18 mouse cellular contexts compared by ENCODE assay signal in genomic region chr10:38880642-38881187, GRCm38 (mm10). TPM values are rescaled to one million over a fixed set of nuclear protein-coding genes. Genes with fewer than 3 reads are reported as not detected.
DNase-seq lines count a peak whose midpoint lies in the region; ATAC-seq lines count a peak whose summit lies in the region.
"Had no signal": no experiment of that assay in that cellular context is flagged by ENCODE, and none has a peak within 500 bp of the region (broad histone marks: within the 10 kb centered on the region; RNA-seq: fewer than 3 reads in every experiment).

No protein-coding gene starts in this region.

- no peak overlapping the region for H3K4me3 ChIP-seq in embryonic facial prominence, embryonic 11.5 days (ENCODE audit: low read depth, low read length)
- H3K4me3 ChIP-seq in embryonic facial prominence, embryonic 10.5 days = no peak overlapping the region
- H3K4me3 ChIP-seq in intestine, embryonic 16.5 days (ENCODE audit: low read length) = no peak overlapping the region
- H3K4me3 ChIP-seq: heart, embryonic 13.5 days; midbrain, embryonic 15.5 days; neural tube, embryonic 13.5 days; stomach, embryonic 15.5 days had no signal

- DNase-seq in embryonic facial prominence, embryonic 11.5 days (ENCODE audit: low spot score) = peak; percentile 14
- no peak for DNase-seq in embryonic facial prominence, embryonic 10.5 days (ENCODE audit: low spot score)
- DNase-seq in kidney, adult 9 months = peak; percentile 19
- DNase-seq in kidney, postnatal 10 days = no peak
- peak; percentile 8 for DNase-seq in 416B (ENCODE audit: low read depth)
- no peak for DNase-seq in yolk sac, embryonic 10.5 days (ENCODE audit: low spot score)
- no peak for DNase-seq in embryo, embryonic 9.5 days (ENCODE audit: extremely low spot score)
- DNase-seq: cerebellum, postnatal 10 days; layer of hippocampus, postnatal 36 days; right cerebral cortex, adult 18-20 months had no signal

- no peak overlapping the region for H3K4me2 ChIP-seq in embryonic facial prominence, embryonic 11.5 days (ENCODE audit: low read depth, low read length)
- H3K4me2 ChIP-seq in intestine, embryonic 16.5 days (ENCODE audit: low read depth, low read length) = no peak overlapping the region
- H3K4me2 ChIP-seq: heart, embryonic 13.5 days; midbrain, embryonic 15.5 days; neural tube, embryonic 13.5 days; stomach, embryonic 15.5 days had no signal

- ATAC-seq in embryonic facial prominence, embryonic 11.5 days (replicated peaks; ENCODE audit: insufficient number of reproducible peaks, low FRiP score, low TSS enrichment, low read depth) = no peak
- ATAC-seq in intestine, embryonic 16.5 days = peak; percentile 63; the same call in 1 of the 2 replicates
- ATAC-seq: midbrain, embryonic 15.5 days had no signal

- no peak overlapping the region for H3K9ac ChIP-seq in embryonic facial prominence, embryonic 11.5 days (replicated peaks; ENCODE audit: low read length)
- no peak overlapping the region for H3K9ac ChIP-seq in intestine, embryonic 16.5 days (ENCODE audit: low read depth, low read length)
- H3K9ac ChIP-seq: heart, embryonic 13.5 days; midbrain, embryonic 15.5 days; neural tube, embryonic 13.5 days; stomach, embryonic 15.5 days had no signal

- 64% methylated on average over 7 of the region's 7 CpGs for WGBS in embryonic facial prominence, embryonic 11.5 days
- WGBS in embryonic facial prominence, embryonic 10.5 days = 74% methylated on average over 7 of the region's 7 CpGs
- WGBS in intestine, embryonic 16.5 days = 54% methylated on average over 7 of the region's 7 CpGs

- no peaks in the 10 kb centered on the region for H3K9me3 ChIP-seq in embryonic facial prominence, embryonic 11.5 days (replicated peaks; ENCODE audit: control insufficient read depth, low read length)
- H3K9me3 ChIP-seq in embryonic facial prominence, embryonic 10.5 days = no peaks in the 10 kb centered on the region
- no peaks in the 10 kb centered on the region for H3K9me3 ChIP-seq in intestine, embryonic 16.5 days (ENCODE audit: control insufficient read depth, low read length)
- H3K9me3 ChIP-seq: G1E; heart, embryonic 13.5 days; midbrain, embryonic 15.5 days; neural tube, embryonic 13.5 days; stomach, embryonic 15.5 days had no signal

- no peaks in the 10 kb centered on the region for H3K4me1 ChIP-seq in embryonic facial prominence, embryonic 11.5 days (ENCODE audit: control insufficient read depth, insufficient read depth, low read length)
- H3K4me1 ChIP-seq in embryonic facial prominence, embryonic 10.5 days = peaks cover 15% of the 10 kb centered on the region
- H3K4me1 ChIP-seq in intestine, embryonic 16.5 days (ENCODE audit: control insufficient read depth, insufficient read depth, low read length) = no peaks in the 10 kb centered on the region
- H3K4me1 ChIP-seq: midbrain, embryonic 15.5 days; neural tube, embryonic 13.5 days; stomach, embryonic 15.5 days had no signal

- no peaks in the 10 kb centered on the region for H3K36me3 ChIP-seq in embryonic facial prominence, embryonic 11.5 days (replicated peaks; ENCODE audit: control insufficient read depth, insufficient read depth, low read depth, low read length)
- H3K36me3 ChIP-seq in embryonic facial prominence, embryonic 10.5 days (replicated peaks) = no peaks in the 10 kb centered on the region
- no peaks in the 10 kb centered on the region for H3K36me3 ChIP-seq in intestine, embryonic 16.5 days (ENCODE audit: control insufficient read depth, insufficient read depth, low read length)
- H3K36me3 ChIP-seq: G1E; heart, embryonic 13.5 days; midbrain, embryonic 15.5 days; neural tube, embryonic 13.5 days; stomach, embryonic 15.5 days had no signal

- no peaks in the 10 kb centered on the region for H3K27me3 ChIP-seq in embryonic facial prominence, embryonic 11.5 days (ENCODE audit: control insufficient read depth, insufficient read depth, low read length)
- H3K27me3 ChIP-seq in embryonic facial prominence, embryonic 10.5 days (replicated peaks; ENCODE audit: low read depth, poor library complexity, severe bottlenecking) = no peaks in the 10 kb centered on the region
- no peaks in the 10 kb centered on the region for H3K27me3 ChIP-seq in intestine, embryonic 16.5 days (replicated peaks; ENCODE audit: control insufficient read depth, insufficient read depth, low read length)
- H3K27me3 ChIP-seq: heart, embryonic 13.5 days; midbrain, embryonic 15.5 days; neural tube, embryonic 13.5 days; stomach, embryonic 15.5 days had no signal

- no peak overlapping the region for H3K27ac ChIP-seq in embryonic facial prominence, embryonic 11.5 days (replicated peaks; ENCODE audit: low read depth, low read length)
- H3K27ac ChIP-seq in embryonic facial prominence, embryonic 10.5 days (replicated peaks) = no peak overlapping the region
- H3K27ac ChIP-seq in intestine, embryonic 16.5 days (ENCODE audit: low read length) = peak overlapping the region; percentile 23; the same call in 1 of the 2 replicates
- H3K27ac ChIP-seq: heart, embryonic 13.5 days; midbrain, embryonic 15.5 days; neural tube, embryonic 13.5 days; stomach, embryonic 15.5 days had no signal

RNA-seq across cellular contexts. Expression of gene Rfpl4b, which starts 59.1 kb away (rescaled TPM):
- 0.21 TPM in 1 of 2 replicates, not detected in the other for polyA plus RNA-seq in embryonic facial prominence, embryonic 11.5 days (2014; fragmentation: Nextera tagmentation; extraction: Ambion mirVana)
- not detected in 2 replicates for polyA plus RNA-seq in embryonic facial prominence, embryonic 10.5 days (2016; fragmentation: Nextera tagmentation; extraction: Ambion mirVana)
- polyA plus RNA-seq in intestine, embryonic 16.5 days (2015; fragmentation: Nextera tagmentation; extraction: Ambion mirVana) = not detected in 2 replicates
- polyA plus RNA-seq: G1E; heart, embryonic 13.5 days; intestine, embryonic 14.5 days; lung, embryonic 16.5 days; midbrain, embryonic 15.5 days; neural tube, embryonic 13.5 days; stomach, embryonic 15.5 days had no signal

Comparison
In these comparisons a context has a peak if more than half of its experiments do, and no peak if none do; other contexts are left out.
1. DNase-seq: peak in embryonic facial prominence, embryonic 11.5 days (single experiment), kidney, adult 9 months (single experiment) and 416B (single experiment); none in embryonic facial prominence, embryonic 10.5 days (single experiment), kidney, postnatal 10 days (single experiment), yolk sac, embryonic 10.5 days (single experiment) and embryo, embryonic 9.5 days (single experiment).